In genomic region chr8:11313176-11314111, GRCm38 (mm10) we compare ENCODE assay signal across 7 mouse cellular contexts. TPM values are rescaled to one million over a fixed set of nuclear protein-coding genes. Genes with fewer than 3 reads are reported as not detected.
DNase-seq lines count a peak whose midpoint lies in the region; ATAC-seq and TF ChIP-seq lines count a peak whose summit lies in the region.

No protein-coding gene starts in this region.

- H3K36me3 ChIP-seq in embryonic facial prominence, embryonic 14.5 days (ENCODE audit: control insufficient read depth, insufficient read depth, low read length), result no peaks in the 10 kb centered on the region
- no peaks in the 10 kb centered on the region for H3K36me3 ChIP-seq in limb, embryonic 12.5 days
- no peaks in the 10 kb centered on the region for H3K36me3 ChIP-seq in midbrain, postnatal 0 days (ENCODE audit: insufficient read depth, low read length)

- H3K9me3 ChIP-seq in embryonic facial prominence, embryonic 14.5 days (ENCODE audit: control insufficient read depth, low read length), result no peaks in the 10 kb centered on the region
- no peaks in the 10 kb centered on the region for H3K9me3 ChIP-seq in limb, embryonic 12.5 days
- no peaks in the 10 kb centered on the region for H3K9me3 ChIP-seq in midbrain, postnatal 0 days (ENCODE audit: low read length)

- DNase-seq in urinary bladder, postnatal 25 days (ENCODE audit: low spot score), result peak; percentile 23
- DNase-seq in urinary bladder, postnatal 10 days (ENCODE audit: low spot score), result no peak
- peak; percentile 36 for DNase-seq in embryonic facial prominence, embryonic 14.5 days (ENCODE audit: low spot score)
- peak; percentile 68 for DNase-seq in heart, postnatal 4 days
- peak; percentile 17 for DNase-seq in midbrain, postnatal 0 days (ENCODE audit: low spot score)
- no peak for DNase-seq in spleen, postnatal 36 days (ENCODE audit: low spot score in 2 of 2)

- H3K4me1 ChIP-seq in embryonic facial prominence, embryonic 14.5 days (ENCODE audit: control insufficient read depth, insufficient read depth, low read length), result peaks cover 18% of the 10 kb centered on the region
- peaks cover 52% of the 10 kb centered on the region for H3K4me1 ChIP-seq in limb, embryonic 12.5 days (replicated peaks)
- H3K4me1 ChIP-seq in midbrain, postnatal 0 days (ENCODE audit: insufficient read depth, low read length), result peaks cover 3% of the 10 kb centered on the region; the same call in 1 of the 2 replicates

- peak overlapping the region; percentile 88 for H3K27ac ChIP-seq in embryonic facial prominence, embryonic 14.5 days (replicated peaks; ENCODE audit: low read depth, low read length)
- H3K27ac ChIP-seq in limb, embryonic 12.5 days, result peak overlapping the region; percentile 91
- peak overlapping the region; percentile 63 for H3K27ac ChIP-seq in midbrain, postnatal 0 days (ENCODE audit: low read depth, low read length)

- H3K9ac ChIP-seq in embryonic facial prominence, embryonic 14.5 days (ENCODE audit: low read depth, low read length), result peak overlapping the region; percentile 91
- peak overlapping the region; percentile 88 for H3K9ac ChIP-seq in limb, embryonic 12.5 days (replicated peaks)
- H3K9ac ChIP-seq in midbrain, postnatal 0 days (replicated peaks; ENCODE audit: low read length, poor library complexity, severe bottlenecking), result peak overlapping the region; percentile 79

- peak overlapping the region; percentile 82 for H3K4me3 ChIP-seq in embryonic facial prominence, embryonic 14.5 days (ENCODE audit: low read depth, low read length)
- H3K4me3 ChIP-seq in limb, embryonic 12.5 days (replicated peaks), result peak overlapping the region; percentile 76
- H3K4me3 ChIP-seq in midbrain, postnatal 0 days (ENCODE audit: low read depth, low read length), result peak overlapping the region; percentile 68

- no peaks in the 10 kb centered on the region for H3K27me3 ChIP-seq in embryonic facial prominence, embryonic 14.5 days (replicated peaks; ENCODE audit: control insufficient read depth, insufficient read depth, low read length)
- H3K27me3 ChIP-seq in limb, embryonic 12.5 days, result peaks cover 9% of the 10 kb centered on the region
- H3K27me3 ChIP-seq in midbrain, postnatal 0 days (ENCODE audit: insufficient read depth, low read length), result peaks cover 12% of the 10 kb centered on the region

- 3% methylated on average over 38 of the region's 45 CpGs for WGBS in embryonic facial prominence, embryonic 14.5 days
- WGBS in limb, embryonic 12.5 days, result under 1% methylated on average over 45 of the region's 45 CpGs
- 5% methylated on average over 45 of the region's 45 CpGs for WGBS in midbrain, postnatal 0 days

- peak overlapping the region; percentile 92 for H3K4me2 ChIP-seq in embryonic facial prominence, embryonic 14.5 days (ENCODE audit: low read depth, low read length)
- H3K4me2 ChIP-seq in limb, embryonic 12.5 days, result peak overlapping the region; percentile 91
- H3K4me2 ChIP-seq in midbrain, postnatal 0 days (ENCODE audit: low read depth, low read length, poor library complexity, severe bottlenecking), result peak overlapping the region; percentile 97

- ATAC-seq in embryonic facial prominence, embryonic 14.5 days (ENCODE audit: low read depth), result peak; percentile 21; the same call in 1 of the 2 replicates
- no peak for ATAC-seq in limb, embryonic 12.5 days (ENCODE audit: insufficient number of reproducible peaks, insufficient read depth, low FRiP score, low TSS enrichment, low read depth)
- peak; percentile 24; the same call in 1 of the 2 replicates for ATAC-seq in midbrain, postnatal 0 days (ENCODE audit: low FRiP score)

- TF ChIP-seq CTCF in midbrain, postnatal 0 days (IDR thresholded peaks at IDR 0.05), result no peak

RNA-seq across cellular contexts. Expression of gene Col4a1, which starts 0.8 kb away (rescaled TPM):
- polyA plus RNA-seq in embryonic facial prominence, embryonic 14.5 days (2014; fragmentation: Nextera tagmentation; extraction: Ambion mirVana), result 270 and 289 TPM in 2 replicates
- 1,000 to 10,000 TPM; 1,026 to 1,084 TPM for total RNA-seq in heart, postnatal 4 days (2021)
- polyA plus RNA-seq in limb, embryonic 12.5 days (2016; fragmentation: Nextera tagmentation; extraction: Ambion mirVana), result 118 and 133 TPM in 2 replicates
- 193 and 219 TPM in 2 replicates for total RNA-seq in midbrain, postnatal 0 days (2014; rRNA removed)
- polyA plus RNA-seq in midbrain, postnatal 0 days (2015; fragmentation: Nextera tagmentation; extraction: Ambion mirVana), result 45.2 and 48.2 TPM in 2 replicates

RNA-seq across cellular contexts. Expression of gene Col4a2, which starts 0.8 kb away (rescaled TPM):
- polyA plus RNA-seq in embryonic facial prominence, embryonic 14.5 days (2014; fragmentation: Nextera tagmentation; extraction: Ambion mirVana), result 92.3 and 95.9 TPM in 2 replicates
- 100 to 1,000 TPM; 558 to 588 TPM for total RNA-seq in heart, postnatal 4 days (2021)
- polyA plus RNA-seq in limb, embryonic 12.5 days (2016; fragmentation: Nextera tagmentation; extraction: Ambion mirVana), result 56.3 and 63.5 TPM in 2 replicates
- total RNA-seq in midbrain, postnatal 0 days (2014; rRNA removed), result 92.5 and 103 TPM in 2 replicates
- polyA plus RNA-seq in midbrain, postnatal 0 days (2015; fragmentation: Nextera tagmentation; extraction: Ambion mirVana), result 30.0 and 31.3 TPM in 2 replicates

Comparison
In these comparisons a context has a peak if more than half of its experiments do, and no peak if none do; other contexts are left out.
1. DNase-seq: peak in urinary bladder, postnatal 25 days (single experiment), embryonic facial prominence, embryonic 14.5 days (single experiment), heart, postnatal 4 days (single experiment) and midbrain, postnatal 0 days (single experiment); none in urinary bladder, postnatal 10 days (single experiment) and spleen, postnatal 36 days (0 of 2).
2. Peak in every context shown above with its lines, with median percentiles within 50 percentile points of each other: H3K27ac ChIP-seq, H3K4me2 ChIP-seq, H3K4me3 ChIP-seq and H3K9ac ChIP-seq.